Mouse (Mus musculus): ENCODE measurements around the gene Synj2. TPM values are rescaled to one million over a fixed set of nuclear protein-coding genes. Genes with fewer than 3 reads are reported as not detected.

Synj2 gene
- polyA plus RNA-seq, 1 experiment: 4.3 TPM

GRCm38 (mm10) chr17:5932161-5932560 is 8.9 kb upstream of the Synj2 start:
- no peak for DNase-seq (ENCODE audit: low read depth, low spot score)
- WGBS: 79% methylated on average over 5 of the region's 5 CpGs

GRCm38 (mm10) chr17:5934554-5935324 is 6.3 kb upstream of the Synj2 start:
- DNase-seq (ENCODE audit: low read depth, low spot score): no peak
- WGBS: 2% methylated on average over 30 of the region's 30 CpGs

GRCm38 (mm10) chr17:5935680-5936079 is 5.4 kb upstream of the Synj2 start:
- 47% methylated on average over 3 of the region's 3 CpGs for WGBS

GRCm38 (mm10) chr17:5936276-5936675 is 4.8 kb upstream of the Synj2 start:
- 75% methylated on average over 14 of the region's 14 CpGs for WGBS
- DNase-seq (ENCODE audit: low read depth, low spot score): no peak

More at GRCm38 (mm10) chr17:5935680-5936079, 5.4 kb upstream of the Synj2 start:
- DNase-seq (ENCODE audit: low read depth, low spot score): no peak

GRCm38 (mm10) chr17:5937441-5937840 is 3.6 kb upstream of the Synj2 start:
- WGBS: 67% methylated on average over 2 of the region's 2 CpGs
- DNase-seq (ENCODE audit: low read depth, low spot score): no peak

- DNase-seq (ENCODE audit: low read depth, low spot score): no peak
- 89% methylated on average over 12 of the region's 12 CpGs for WGBS
Measured at GRCm38 (mm10) chr17:5939871-5940270, 1.2 kb upstream of the Synj2 start.

GRCm38 (mm10) chr17:5940792-5941191 is 288 bp upstream of the Synj2 start:
- WGBS: under 1% methylated on average over 34 of the region's 38 CpGs
- no peak for DNase-seq (ENCODE audit: low read depth, low spot score)

GRCm38 (mm10) chr17:5942156-5942555 is 1.1 kb downstream of the Synj2 start:
- WGBS: 14% methylated on average over 3 of the region's 3 CpGs

GRCm38 (mm10) chr17:5943053-5943452 is 2.0 kb downstream of the Synj2 start:
- 20% methylated on average over 1 of the region's 1 CpGs for WGBS
- no peak for DNase-seq (ENCODE audit: low read depth, low spot score)

More at GRCm38 (mm10) chr17:5942156-5942555, 1.1 kb downstream of the Synj2 start:
- no peak for DNase-seq (ENCODE audit: low read depth, low spot score)

GRCm38 (mm10) chr17:5947039-5947438 is 6.0 kb downstream of the Synj2 start:
- 78% methylated on average over 3 of the region's 3 CpGs for WGBS
- DNase-seq (ENCODE audit: low read depth, low spot score): no peak

- DNase-seq (ENCODE audit: low read depth, low spot score): no peak
- 53% methylated on average over 4 of the region's 4 CpGs for WGBS
Measured at GRCm38 (mm10) chr17:5952455-5952854, 11.4 kb downstream of the Synj2 start.

GRCm38 (mm10) chr17:5956350-5957000 is 15.4 kb downstream of the Synj2 start:
- 35% methylated on average over 2 of the region's 2 CpGs for WGBS

GRCm38 (mm10) chr17:5957097-5957496 is 16.0 kb downstream of the Synj2 start:
- no peak for DNase-seq (ENCODE audit: low read depth, low spot score)
- WGBS: 27% methylated on average over 3 of the region's 3 CpGs

More at GRCm38 (mm10) chr17:5956350-5957000, 15.4 kb downstream of the Synj2 start:
- DNase-seq (ENCODE audit: low read depth, low spot score): no peak

GRCm38 (mm10) chr17:5958229-5958628 is 17.1 kb downstream of the Synj2 start:
- WGBS: 41% methylated on average over 5 of the region's 5 CpGs
- no peak for DNase-seq (ENCODE audit: low read depth, low spot score)

GRCm38 (mm10) chr17:5958636-5959035 is 17.6 kb downstream of the Synj2 start:
- DNase-seq (ENCODE audit: low read depth, low spot score): no peak
- WGBS: 39% methylated on average over 10 of the region's 10 CpGs

GRCm38 (mm10) chr17:5959096-5959495 is 18.0 kb downstream of the Synj2 start:
- no peak for DNase-seq (ENCODE audit: low read depth, low spot score)

GRCm38 (mm10) chr17:5959802-5960201 is 18.7 kb downstream of the Synj2 start:
- DNase-seq (ENCODE audit: low read depth, low spot score): no peak
- 19% methylated on average over 9 of the region's 9 CpGs for WGBS

More at GRCm38 (mm10) chr17:5959096-5959495, 18.0 kb downstream of the Synj2 start:
- 14% methylated on average over 7 of the region's 7 CpGs for WGBS

GRCm38 (mm10) chr17:5963766-5964165 is 22.7 kb downstream of the Synj2 start:
- WGBS: 64% methylated on average over 8 of the region's 8 CpGs
- DNase-seq (ENCODE audit: low read depth, low spot score): no peak

- 24% methylated on average over 9 of the region's 9 CpGs for WGBS
Measured at GRCm38 (mm10) chr17:5965084-5965781, 24.2 kb downstream of the Synj2 start.

GRCm38 (mm10) chr17:5966706-5967105 is 25.6 kb downstream of the Synj2 start:
- WGBS: 85% methylated on average over 5 of the region's 5 CpGs
- DNase-seq (ENCODE audit: low read depth, low spot score): no peak

More at GRCm38 (mm10) chr17:5965084-5965781, 24.2 kb downstream of the Synj2 start:
- DNase-seq (ENCODE audit: low read depth, low spot score): no peak
